Mouse (Mus musculus) thymus, adult 2 months (tissue): Measurements from ENCODE around the gene Gab1.

Experiments
- CTCF ChIP-seq: fragments of 200-500 bp; IDR thresholded peaks from 2 replicates; pipeline ENCODE4 v1.5.1; 2012; ENCODE audit warnings: mild to moderate bottlenecking, control low read depth, low read length, moderate library complexity, borderline replicate concordance; ENCODE audit not compliant: control insufficient read depth, poor library complexity, insufficient read depth; ENCODE audit errors: extremely low read depth
- POLR2A ChIP-seq: fragments of 200-500 bp; IDR thresholded peaks from 2 replicates; pipeline ENCODE4 v1.6.1; 2012; ENCODE audit warnings: mild to moderate bottlenecking, low read length, control low read depth, moderate library complexity; ENCODE audit not compliant: control insufficient read depth, poor library complexity, insufficient read depth; ENCODE audit errors: extremely low read depth

DNA sequence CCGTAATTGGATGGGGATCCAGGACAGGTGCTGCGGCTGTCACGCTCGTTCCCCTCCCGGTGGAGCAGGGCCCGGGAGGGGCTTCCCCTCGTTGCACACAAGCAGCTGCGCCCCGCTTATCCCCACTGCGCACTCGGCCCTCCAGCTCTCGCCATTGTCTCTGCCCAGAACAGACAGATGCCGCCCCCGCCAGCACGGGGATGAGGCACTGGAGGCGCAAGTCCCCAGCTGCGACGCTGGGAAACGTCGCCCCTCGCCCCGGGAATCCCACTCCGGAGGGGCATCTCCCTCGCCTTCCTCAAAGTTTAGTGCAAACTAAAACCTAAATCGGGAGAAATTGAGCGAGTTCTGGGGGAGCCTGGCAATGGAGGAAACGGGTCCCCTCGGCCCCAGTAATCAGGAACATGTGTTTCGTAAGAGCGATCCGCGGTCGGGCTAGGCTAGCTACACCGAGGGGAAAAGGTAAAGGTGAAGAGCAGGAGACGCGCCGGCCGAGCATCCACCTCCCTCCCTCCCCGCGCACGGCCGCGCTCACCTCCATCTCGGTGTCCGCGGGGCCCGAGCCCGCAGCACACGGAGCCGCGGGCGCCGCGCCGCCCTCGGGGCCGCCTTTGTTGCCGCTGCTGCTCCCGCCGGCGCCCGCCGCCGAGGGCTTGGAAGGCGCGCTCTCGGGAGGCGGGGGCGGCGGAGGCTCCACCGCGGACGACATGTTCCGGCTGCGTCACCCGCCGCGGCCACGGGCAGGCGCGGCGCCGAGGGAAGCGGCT is 141.7 kb downstream of the Gab1 start:
- TF ChIP-seq CTCF (no peak), POLR2A (no peak; the same call in 1 of the 2 replicates)
